Mouse (Mus musculus) stomach, embryonic 16.5 days (tissue): Measurements from ENCODE around the gene 3110082I17Rik. TPM values are rescaled to one million over a fixed set of nuclear protein-coding genes. Genes with fewer than 3 reads are reported as not detected.

Source experiments
- ATAC-seq: fragments of 200-750 bp; cut with Nextera tagmentation; 2 replicates; pipeline ENCODE4 v1.8.0; 2017; ENCODE audit warnings: moderate number of reproducible peaks, moderate TSS enrichment; ENCODE audit not compliant: insufficient read depth, low FRiP score
- H3K27ac ChIP-seq: fragments of 300-500 bp; sonication (generic); 2 replicates; pipeline ENCODE4 v1.5.1; 2014; ENCODE audit warnings: low read length
- H3K27me3 ChIP-seq: fragments of 300-500 bp; sonication (generic); 2 replicates; pipeline ENCODE4 v1.6.1; 2014; ENCODE audit warnings: low read length, control low read depth, mixed read lengths; ENCODE audit not compliant: control insufficient read depth, insufficient read depth
- H3K36me3 ChIP-seq: fragments of 300-500 bp; sonication (generic); 2 replicates; pipeline ENCODE4 v1.6.1; 2014; ENCODE audit warnings: low read length; ENCODE audit not compliant: control insufficient read depth, insufficient read depth
- H3K4me1 ChIP-seq: fragments of 300-500 bp; sonication (generic); 2 replicates; pipeline ENCODE4 v1.6.1; 2014; ENCODE audit warnings: low read length, control low read depth, mixed read lengths; ENCODE audit not compliant: control insufficient read depth, insufficient read depth
- H3K4me2 ChIP-seq: fragments of 300-500 bp; sonication (generic); 2 replicates; pipeline ENCODE4 v1.6.1; 2014; ENCODE audit warnings: low read depth, low read length, mixed read lengths
- H3K4me3 ChIP-seq: fragments of 300-500 bp; sonication (generic); replicated peaks from 2 replicates; pipeline ENCODE4 v1.5.1; 2014; ENCODE audit warnings: mild to moderate bottlenecking, low read length
- H3K9ac ChIP-seq: fragments of 300-500 bp; sonication (generic); 2 replicates; pipeline ENCODE4 v1.6.1; 2014; ENCODE audit warnings: low read length
- H3K9me3 ChIP-seq: fragments of 300-500 bp; sonication (generic); replicated peaks from 2 replicates; pipeline ENCODE4 v1.6.1; 2016; ENCODE audit warnings: low read length, control low read depth; ENCODE audit not compliant: control insufficient read depth
- WGBS: fragments of 180-500 bp; shearing (Covaris S2); extraction: QIAGEN DNeasy Blood & Tissue Kit; methylation state at CpG from one replicate; pipeline ENCODE4 v1.1.7; 2014; 5-methylcytosine and 5-hydroxymethylcytosine counted together
- polyA plus RNA-seq: library from polyadenylated mRNA; unstranded; fragments of >200 nt; fragmentation: Nextera tagmentation; extraction: Ambion mirVana; gene quantifications from 2 replicates; pipeline ENCODE4 v1.2.1, GENCODE M21; 2015

Gene 3110082I17Rik
- polyA plus RNA-seq, 1 experiment from 2014 or later = 35.7 TPM

GRCm38 (mm10) chr5:139326986-139327633 lies 133.2 kb downstream of the 3110082I17Rik start:
- Histone ChIP-seq H3K36me3 (no peaks in the 10 kb centered on the region), H3K4me1 (peaks cover 23% of the 10 kb centered on the region), H3K27ac (no peak overlapping the region), H3K9me3 (no peaks in the 10 kb centered on the region), H3K4me3 (no peak overlapping the region), H3K9ac (peak overlapping the region; percentile 14; the same call in 1 of the 2 replicates), H3K4me2 (no peak overlapping the region), H3K27me3 (peaks cover 18% of the 10 kb centered on the region)
- whole genome bisulfite sequencing = 69% methylated on average over 7 of the region's 7 CpGs
- no peak for ATAC-seq

- Histone ChIP-seq H3K4me1 (peaks cover 19% of the 10 kb centered on the region), H3K9ac (no peak overlapping the region), H3K27me3 (peaks cover 18% of the 10 kb centered on the region), H3K9me3 (no peaks in the 10 kb centered on the region), H3K4me2 (no peak overlapping the region), H3K36me3 (no peaks in the 10 kb centered on the region), H3K4me3 (no peak overlapping the region), H3K27ac (no peak overlapping the region)
- WGBS = 68% methylated on average over 13 of the region's 13 CpGs
- no peak for ATAC-seq
Measured at GRCm38 (mm10) chr5:139326111-139326696, 134.1 kb downstream of the 3110082I17Rik start.

- H3K9me3 ChIP-seq = no peaks in the 10 kb centered on the region
- no peaks in the 10 kb centered on the region for H3K36me3 ChIP-seq
- H3K9ac ChIP-seq = peak within 1 kb of the TSS; percentile 83
- peaks cover 19% of the 10 kb centered on the region for H3K4me1 ChIP-seq
- H3K27me3 ChIP-seq = peaks cover 18% of the 10 kb centered on the region
- peak within 1 kb of the TSS; percentile 42; the same call in 1 of the 2 replicates for H3K27ac ChIP-seq
- H3K4me2 ChIP-seq = peak within 1 kb of the TSS; percentile 88
- WGBS = 1% methylated on average over 50 of the region's 61 CpGs
- peak; percentile 81 for ATAC-seq
- H3K4me3 ChIP-seq = peak within 1 kb of the TSS; percentile 69
Measured at GRCm38 (mm10) chr5:139325395-139325966, 134.8 kb downstream of the 3110082I17Rik start, which contains the start of gene Adap1. Adap1 (minus strand) TSS chr5:139325622.

GRCm38 (mm10) chr5:139324691-139325394 lies 135.5 kb downstream of the 3110082I17Rik start:
- peak overlapping the region; percentile 42; the same call in 1 of the 2 replicates for H3K27ac ChIP-seq
- H3K4me1 ChIP-seq = peaks cover 19% of the 10 kb centered on the region
- H3K4me3 ChIP-seq = peak overlapping the region; percentile 69
- peak; percentile 39; the same call in 1 of the 2 replicates for ATAC-seq
- H3K9ac ChIP-seq = peak overlapping the region; percentile 83
- H3K36me3 ChIP-seq = no peaks in the 10 kb centered on the region
- peaks cover 18% of the 10 kb centered on the region for H3K27me3 ChIP-seq
- 2% methylated on average over 46 of the region's 62 CpGs for WGBS
- peak overlapping the region; percentile 88 for H3K4me2 ChIP-seq
- H3K9me3 ChIP-seq = no peaks in the 10 kb centered on the region

GRCm38 (mm10) chr5:139324045-139324491 lies 136.3 kb downstream of the 3110082I17Rik start:
- peak overlapping the region; percentile 83 for H3K9ac ChIP-seq
- H3K4me2 ChIP-seq = peak overlapping the region; percentile 88
- 0 out of 2 replicates have a peak, but pooled peaks have one; percentile 35 for ATAC-seq
- H3K4me3 ChIP-seq = peak overlapping the region; percentile 69
- 47% methylated on average over 5 of the region's 5 CpGs for WGBS
- H3K36me3 ChIP-seq = no peaks in the 10 kb centered on the region
- H3K9me3 ChIP-seq = no peaks in the 10 kb centered on the region
- H3K27ac ChIP-seq = peak overlapping the region; percentile 42; the same call in 1 of the 2 replicates
- peaks cover 18% of the 10 kb centered on the region for H3K27me3 ChIP-seq
- H3K4me1 ChIP-seq = peaks cover 19% of the 10 kb centered on the region

GRCm38 (mm10) chr5:139323260-139323924 lies 136.9 kb downstream of the 3110082I17Rik start:
- no peaks in the 10 kb centered on the region for H3K9me3 ChIP-seq
- H3K4me1 ChIP-seq = peaks cover 21% of the 10 kb centered on the region
- H3K27ac ChIP-seq = no peak overlapping the region
- H3K9ac ChIP-seq = peak overlapping the region; percentile 83
- H3K36me3 ChIP-seq = no peaks in the 10 kb centered on the region
- 73% methylated on average over 9 of the region's 9 CpGs for WGBS
- H3K4me2 ChIP-seq = peak overlapping the region; percentile 88
- no peak overlapping the region for H3K4me3 ChIP-seq
- H3K27me3 ChIP-seq = peaks cover 18% of the 10 kb centered on the region
- ATAC-seq = 0 out of 2 replicates have a peak, but pooled peaks have one; percentile 1

- Histone ChIP-seq H3K4me3 (no peak overlapping the region), H3K27me3 (peaks cover 18% of the 10 kb centered on the region), H3K4me1 (peaks cover 29% of the 10 kb centered on the region), H3K4me2 (no peak overlapping the region), H3K9ac (no peak overlapping the region), H3K27ac (no peak overlapping the region), H3K36me3 (no peaks in the 10 kb centered on the region), H3K9me3 (no peaks in the 10 kb centered on the region)
- WGBS = 80% methylated on average over 6 of the region's 6 CpGs
- ATAC-seq = no peak
Measured at GRCm38 (mm10) chr5:139321331-139321730, 139.0 kb downstream of the 3110082I17Rik start.

GRCm38 (mm10) chr5:139320424-139320823 lies 139.9 kb downstream of the 3110082I17Rik start:
- no peaks in the 10 kb centered on the region for H3K9me3 ChIP-seq
- H3K4me3 ChIP-seq = no peak overlapping the region
- no peaks in the 10 kb centered on the region for H3K36me3 ChIP-seq
- peaks cover 13% of the 10 kb centered on the region for H3K27me3 ChIP-seq
- H3K27ac ChIP-seq = no peak overlapping the region
- H3K4me2 ChIP-seq = no peak overlapping the region
- 79% methylated on average over 7 of the region's 7 CpGs for WGBS
- no peak for ATAC-seq
- peaks cover 25% of the 10 kb centered on the region for H3K4me1 ChIP-seq
- no peak overlapping the region for H3K9ac ChIP-seq
